Mouse (Mus musculus) midbrain, embryonic 12.5 days (tissue): ENCODE measurements around the gene Tpp2. TPM values are rescaled to one million over a fixed set of nuclear protein-coding genes. Genes with fewer than 3 reads are reported as not detected.

Source experiments
- ATAC-seq: fragments of 200-750 bp; cut with Nextera tagmentation; 2 replicates; pipeline ENCODE4 v1.8.0; 2017; ENCODE audit warnings: low read depth, moderate TSS enrichment, moderate library complexity; ENCODE audit not compliant: low FRiP score
- H3K27ac ChIP-seq: fragments of 300-500 bp; sonication (generic); replicated peaks from 2 replicates; pipeline ENCODE4 v1.5.1; 2016; ENCODE audit warnings: mild to moderate bottlenecking
- H3K27me3 ChIP-seq: fragments of 300-500 bp; sonication (generic); 2 replicates; pipeline ENCODE4 v1.6.1; 2016; ENCODE audit warnings: mild to moderate bottlenecking
- H3K36me3 ChIP-seq: fragments of 300-500 bp; sonication (generic); 2 replicates; pipeline ENCODE4 v1.6.1; 2016
- H3K4me1 ChIP-seq: fragments of 300-500 bp; sonication (generic); 2 replicates; pipeline ENCODE4 v1.6.1; 2016
- H3K4me2 ChIP-seq: fragments of 300-500 bp; sonication (generic); replicated peaks from 2 replicates; pipeline ENCODE4 v1.6.1; 2016; ENCODE audit warnings: mild to moderate bottlenecking, moderate library complexity
- H3K4me3 ChIP-seq: fragments of 300-500 bp; sonication (generic); 2 replicates; pipeline ENCODE4 v1.5.1; 2016; ENCODE audit warnings: mild to moderate bottlenecking
- H3K9ac ChIP-seq: fragments of 300-500 bp; sonication (generic); replicated peaks from 2 replicates; pipeline ENCODE4 v1.6.1; 2016; ENCODE audit warnings: mild to moderate bottlenecking, moderate library complexity
- H3K9me3 ChIP-seq: fragments of 300-500 bp; sonication (generic); 2 replicates; pipeline ENCODE4 v1.6.1; 2016; ENCODE audit warnings: mild to moderate bottlenecking
- WGBS: fragments of 180-500 bp; shearing (Covaris S2); methylation state at CpG from one replicate; pipeline ENCODE4 v1.1.7; 2016; 5-methylcytosine and 5-hydroxymethylcytosine counted together
- polyA plus RNA-seq: library from polyadenylated mRNA; unstranded; fragments of >200 nt; fragmentation: Nextera tagmentation; extraction: Ambion mirVana; gene quantifications from 2 replicates; pipeline ENCODE4 v1.2.1, GENCODE M21; 2016

Gene Tpp2
- polyA plus RNA-seq, 1 experiment from 2014 or later = 69.4 TPM

GRCm38 (mm10) chr1:43941476-43942217 lies 8.2 kb downstream of the Tpp2 start:
- Histone ChIP-seq H3K36me3 (peaks cover 26% of the 10 kb centered on the region), H3K4me3 (no peak overlapping the region), H3K9ac (no peak overlapping the region), H3K27me3 (no peaks in the 10 kb centered on the region), H3K4me1 (peaks cover under 1% of the 10 kb centered on the region; the same call in 1 of the 2 replicates), H3K9me3 (no peaks in the 10 kb centered on the region), H3K4me2 (no peak overlapping the region), H3K27ac (no peak overlapping the region)
- WGBS = 92% methylated on average over 7 of the region's 7 CpGs
- no peak for ATAC-seq

GRCm38 (mm10) chr1:43942814-43943213 lies 9.4 kb downstream of the Tpp2 start:
- H3K9me3 ChIP-seq = no peaks in the 10 kb centered on the region
- H3K4me3 ChIP-seq = no peak overlapping the region
- H3K9ac ChIP-seq = no peak overlapping the region
- peaks cover 27% of the 10 kb centered on the region for H3K36me3 ChIP-seq
- no peaks in the 10 kb centered on the region for H3K4me1 ChIP-seq
- no peak overlapping the region for H3K4me2 ChIP-seq
- WGBS = 90% methylated on average over 2 of the region's 2 CpGs
- no peaks in the 10 kb centered on the region for H3K27me3 ChIP-seq
- no peak for ATAC-seq
- H3K27ac ChIP-seq = no peak overlapping the region

- ATAC-seq = no peak
- Histone ChIP-seq H3K4me1 (no peaks in the 10 kb centered on the region), H3K27ac (no peak overlapping the region), H3K27me3 (no peaks in the 10 kb centered on the region), H3K9ac (no peak overlapping the region), H3K36me3 (peaks cover 23% of the 10 kb centered on the region), H3K4me2 (no peak overlapping the region), H3K4me3 (no peak overlapping the region), H3K9me3 (no peaks in the 10 kb centered on the region)
- 93% methylated on average over 3 of the region's 3 CpGs for WGBS
Observed at GRCm38 (mm10) chr1:43953679-43954078, 20.2 kb downstream of the Tpp2 start.

- H3K4me3 ChIP-seq = no peak overlapping the region
- H3K36me3 ChIP-seq = peaks cover 41% of the 10 kb centered on the region
- WGBS = 93% methylated on average over 4 of the region's 4 CpGs
- H3K9me3 ChIP-seq = no peaks in the 10 kb centered on the region
- no peak overlapping the region for H3K4me2 ChIP-seq
- ATAC-seq = no peak
- H3K4me1 ChIP-seq = no peaks in the 10 kb centered on the region
- H3K27ac ChIP-seq = no peak overlapping the region
- no peak overlapping the region for H3K9ac ChIP-seq
- H3K27me3 ChIP-seq = no peaks in the 10 kb centered on the region
Observed at GRCm38 (mm10) chr1:43964381-43964780, 30.9 kb downstream of the Tpp2 start.

- Histone ChIP-seq H3K27ac (no peak overlapping the region), H3K27me3 (no peaks in the 10 kb centered on the region), H3K36me3 (peaks cover 43% of the 10 kb centered on the region), H3K4me2 (no peak overlapping the region), H3K4me1 (no peaks in the 10 kb centered on the region), H3K4me3 (no peak overlapping the region), H3K9me3 (no peaks in the 10 kb centered on the region), H3K9ac (no peak overlapping the region)
- 89% methylated on average over 4 of the region's 4 CpGs for WGBS
- ATAC-seq = no peak
Observed at GRCm38 (mm10) chr1:43966756-43967155, 33.3 kb downstream of the Tpp2 start.

GRCm38 (mm10) chr1:43969361-43969760 lies 35.9 kb downstream of the Tpp2 start:
- H3K27me3 ChIP-seq = no peaks in the 10 kb centered on the region
- no peaks in the 10 kb centered on the region for H3K4me1 ChIP-seq
- WGBS = 89% methylated on average over 3 of the region's 3 CpGs
- no peak overlapping the region for H3K27ac ChIP-seq
- peaks cover 48% of the 10 kb centered on the region for H3K36me3 ChIP-seq
- H3K9ac ChIP-seq = no peak overlapping the region
- no peak overlapping the region for H3K4me2 ChIP-seq
- H3K4me3 ChIP-seq = no peak overlapping the region
- H3K9me3 ChIP-seq = no peaks in the 10 kb centered on the region
- ATAC-seq = no peak

- Histone ChIP-seq H3K9ac (no peak overlapping the region), H3K36me3 (peaks cover 51% of the 10 kb centered on the region), H3K9me3 (no peaks in the 10 kb centered on the region), H3K27ac (no peak overlapping the region), H3K4me3 (no peak overlapping the region), H3K4me1 (no peaks in the 10 kb centered on the region), H3K27me3 (no peaks in the 10 kb centered on the region), H3K4me2 (no peak overlapping the region)
- 80% methylated on average over 3 of the region's 3 CpGs for WGBS
- ATAC-seq = no peak
Observed at GRCm38 (mm10) chr1:43971089-43971488, 37.6 kb downstream of the Tpp2 start.

- Histone ChIP-seq H3K4me1 (no peaks in the 10 kb centered on the region), H3K4me2 (no peak overlapping the region), H3K27me3 (no peaks in the 10 kb centered on the region), H3K4me3 (no peak overlapping the region), H3K36me3 (peaks cover 61% of the 10 kb centered on the region), H3K27ac (no peak overlapping the region), H3K9ac (no peak overlapping the region), H3K9me3 (no peaks in the 10 kb centered on the region)
- ATAC-seq = no peak
- 97% methylated on average over 4 of the region's 4 CpGs for WGBS
Observed at GRCm38 (mm10) chr1:43996914-43997589, 63.6 kb downstream of the Tpp2 start.

- H3K27ac ChIP-seq = no peak overlapping the region
- H3K9me3 ChIP-seq = no peaks in the 10 kb centered on the region
- peaks cover 28% of the 10 kb centered on the region for H3K36me3 ChIP-seq
- H3K4me3 ChIP-seq = no peak overlapping the region
- no peaks in the 10 kb centered on the region for H3K4me1 ChIP-seq
- 97% methylated on average over 2 of the region's 2 CpGs for WGBS
- H3K4me2 ChIP-seq = no peak overlapping the region
- H3K9ac ChIP-seq = no peak overlapping the region
- no peaks in the 10 kb centered on the region for H3K27me3 ChIP-seq
- ATAC-seq = no peak
Observed at GRCm38 (mm10) chr1:44004513-44004912, 71.1 kb downstream of the Tpp2 start.

GRCm38 (mm10) chr1:44015556-44015955 lies 82.1 kb downstream of the Tpp2 start:
- 90% methylated on average over 2 of the region's 2 CpGs for WGBS
- H3K9me3 ChIP-seq = no peaks in the 10 kb centered on the region

GRCm38 (mm10) chr1:44019934-44020333 lies 86.5 kb downstream of the Tpp2 start, which contains the start of gene Mettl21c:
TSS of gene Mettl21c (minus strand) at chr1:44020034.
- Histone ChIP-seq H3K27ac (no peak within 1 kb of the TSS), H3K4me2 (no peak within 1 kb of the TSS), H3K4me1 (no peaks in the 10 kb centered on the region), H3K9ac (no peak within 1 kb of the TSS), H3K9me3 (no peaks in the 10 kb centered on the region), H3K27me3 (no peaks in the 10 kb centered on the region), H3K36me3 (no peaks in the 10 kb centered on the region), H3K4me3 (no peak within 1 kb of the TSS)
- ATAC-seq = no peak

More at GRCm38 (mm10) chr1:44015556-44015955, 82.1 kb downstream of the Tpp2 start:
- no peaks in the 10 kb centered on the region for H3K27me3 ChIP-seq
- no peak overlapping the region for H3K27ac ChIP-seq
- no peak overlapping the region for H3K9ac ChIP-seq
- H3K36me3 ChIP-seq = no peaks in the 10 kb centered on the region
- no peak overlapping the region for H3K4me2 ChIP-seq
- no peak overlapping the region for H3K4me3 ChIP-seq
- no peaks in the 10 kb centered on the region for H3K4me1 ChIP-seq
- ATAC-seq = no peak

- Histone ChIP-seq H3K27ac (no peak overlapping the region), H3K27me3 (no peaks in the 10 kb centered on the region), H3K4me2 (no peak overlapping the region), H3K9ac (no peak overlapping the region), H3K9me3 (no peaks in the 10 kb centered on the region), H3K36me3 (no peaks in the 10 kb centered on the region), H3K4me1 (no peaks in the 10 kb centered on the region), H3K4me3 (no peak overlapping the region)
- 83% methylated on average over 1 of the region's 1 CpGs for WGBS
- ATAC-seq = no peak
Observed at GRCm38 (mm10) chr1:44022656-44023055, 89.2 kb downstream of the Tpp2 start.
